Mouse (Mus musculus) liver, adult 2 months (tissue): ENCODE measurements at regions not wholly inside any gene's neighbourhood (a gene's known extent, or its start where the extent isn't known, plus 50 kb on each side); places are given as distances from the start of the nearest gene placed in this dataset.

Experiments
- CTCF ChIP-seq: fragments of 200-500 bp; IDR thresholded peaks from 2 replicates; pipeline ENCODE4 v1.5.1; 2011; ENCODE audit warnings: low read depth, low read length, control low read depth
- POLR2A ChIP-seq: fragments of 200-500 bp; IDR thresholded peaks from 2 replicates; pipeline ENCODE4 v1.6.1; 2011; ENCODE audit warnings: low read length, control low read depth; ENCODE audit not compliant: insufficient read depth; ENCODE audit errors: extremely low read depth

- TF ChIP-seq CTCF (no peak), POLR2A (no peak)
These were observed 53.8 kb upstream of the Lrig3 start for GRCm38 (mm10) chr10:125912207-125912606.
